Mouse (Mus musculus) cortical plate, adult 2 months (tissue): Measurements from ENCODE around the gene Ndufc2.

Experiments
- CTCF ChIP-seq: fragments of 200-500 bp; IDR thresholded peaks from 2 replicates; pipeline ENCODE4 v1.5.1; 2011; ENCODE audit warnings: mild to moderate bottlenecking, control low read depth, low read length; ENCODE audit not compliant: insufficient read depth; ENCODE audit errors: extremely low read depth
- POLR2A ChIP-seq: fragments of 200-500 bp; IDR thresholded peaks from 2 replicates; pipeline ENCODE4 v1.6.1; 2011; ENCODE audit warnings: mild to moderate bottlenecking, low read length, control low read depth; ENCODE audit not compliant: insufficient read depth; ENCODE audit errors: extremely low read depth

GRCm38 (mm10) chr7:97394375-97394774 lies 5.4 kb upstream of the Ndufc2 start:
- TF ChIP-seq CTCF (no peak), POLR2A (no peak)
